Mouse (Mus musculus) MEL (cell line): ENCODE results near the gene Hspa1a. TPM values are rescaled to one million over a fixed set of nuclear protein-coding genes. Genes with fewer than 3 reads are reported as not detected.

Source experiments
- DNase-seq: peaks from one replicate; pipeline ENCODE4 v3.0.0; 2011; ENCODE audit warnings: low read depth, low spot score
- H3K27ac ChIP-seq: 2 replicates; pipeline ENCODE4 v1.5.1; 2012; ENCODE audit warnings: low read depth, mild to moderate bottlenecking, control low read depth, low read length, moderate library complexity; ENCODE audit not compliant: control insufficient read depth
- H3K27me3 ChIP-seq, 2 experiments: fragments of 150-350 bp in 1 of 2; sonication (generic) in 1 of 2; 2 replicates each; pipeline ENCODE4 v1.6.1; 2012; ENCODE audit warnings: low read length in 2 of 2, mild to moderate bottlenecking in 2 of 2, improper control_type of control experiment in 1 of 2, moderate library complexity in 1 of 2; ENCODE audit not compliant: insufficient read depth in 2 of 2, control insufficient read depth in 1 of 2
- H3K36me3 ChIP-seq, 2 experiments: 2 replicates each; pipeline ENCODE4 v1.6.1; 2012 to 2014; ENCODE audit warnings: low read length in 2 of 2, improper control_type of control experiment in 1 of 2, inconsistent platforms in 1 of 2, mild to moderate bottlenecking in 1 of 2; ENCODE audit not compliant: insufficient read depth in 2 of 2, control insufficient read depth in 1 of 2
- H3K4me1 ChIP-seq, 2 experiments: fragments of 150-350 bp in 1 of 2; sonication (generic) in 1 of 2; 2 replicates each; pipeline ENCODE4 v1.6.1; 2012; ENCODE audit warnings: low read length in 2 of 2, improper control_type of control experiment in 1 of 2, mild to moderate bottlenecking in 1 of 2; ENCODE audit not compliant: insufficient read depth in 2 of 2, control insufficient read depth in 1 of 2
- H3K4me3 ChIP-seq, 2 experiments: fragments of 150-350 bp in 1 of 2; sonication (generic) in 1 of 2; 2 replicates each; pipeline ENCODE4 v1.5.1; 2012; ENCODE audit warnings: low read depth in 2 of 2, low read length in 2 of 2, mild to moderate bottlenecking in 2 of 2, moderate library complexity in 2 of 2, control low read depth in 1 of 2, improper control_type of control experiment in 1 of 2; ENCODE audit not compliant: control insufficient read depth in 1 of 2, insufficient read depth in 1 of 2
- H3K79me2 ChIP-seq: 2 replicates; pipeline ENCODE4 v1.6.1; 2012; ENCODE audit warnings: mild to moderate bottlenecking, low read length, moderate library complexity; ENCODE audit not compliant: control insufficient read depth, poor library complexity, insufficient read depth
- H3K9ac ChIP-seq: 2 replicates; pipeline ENCODE4 v1.6.1; 2012; ENCODE audit warnings: low read depth, mild to moderate bottlenecking, control low read depth, low read length, moderate library complexity; ENCODE audit not compliant: control insufficient read depth, poor library complexity, severe bottlenecking
- H3K9me3 ChIP-seq: fragments of 150-350 bp; sonication (generic); replicated peaks from 2 replicates; pipeline ENCODE4 v1.6.1; 2012; ENCODE audit warnings: mild to moderate bottlenecking, low read length, improper control_type of control experiment, moderate library complexity; ENCODE audit not compliant: insufficient read depth
- CHD1 ChIP-seq: IDR thresholded peaks from 2 replicates; pipeline ENCODE4 v1.6.1; 2012; ENCODE audit warnings: low read depth, mild to moderate bottlenecking, inconsistent platforms, low read length, improper control_type of control experiment
- CHD2 ChIP-seq: IDR thresholded peaks from 2 replicates; pipeline ENCODE4 v1.6.1; 2011; ENCODE audit warnings: low read length, improper control_type of control experiment
- CTCF ChIP-seq, 3 experiments: IDR thresholded peaks in 2 of 3; conservative IDR thresholded peaks in 1 of 3; 2 replicates each; pipeline ENCODE4 v1.5.1; 2011 to 2012; ENCODE audit warnings: low read length in 3 of 3, low read depth in 2 of 3, mild to moderate bottlenecking in 2 of 3, improper control_type of control experiment in 1 of 3, inconsistent platforms in 1 of 3, mixed read lengths in 1 of 3, moderate library complexity in 1 of 3; ENCODE audit not compliant: control insufficient read depth in 1 of 3, insufficient read depth in 1 of 3, poor library complexity in 1 of 3, severe bottlenecking in 1 of 3
- E2F4 ChIP-seq: IDR thresholded peaks from 2 replicates; pipeline ENCODE4 v1.6.1; 2011; ENCODE audit warnings: low read depth, low read length, improper control_type of control experiment, borderline replicate concordance
- ELF1 ChIP-seq: IDR thresholded peaks from 2 replicates; pipeline ENCODE4 v1.6.1; 2014; ENCODE audit warnings: low read depth, mild to moderate bottlenecking, inconsistent platforms, low read length, improper control_type of control experiment, moderate library complexity
- ETS1 ChIP-seq: IDR thresholded peaks from 2 replicates; pipeline ENCODE4 v1.6.1; 2012; ENCODE audit warnings: low read depth, mild to moderate bottlenecking, inconsistent platforms, low read length, improper control_type of control experiment, moderate library complexity
- GATA1 ChIP-seq: IDR thresholded peaks from 2 replicates; pipeline ENCODE4 v1.6.1; 2011; ENCODE audit warnings: low read depth, low read length, improper control_type of control experiment
- HCFC1 ChIP-seq: IDR thresholded peaks from 2 replicates; pipeline ENCODE4 v1.6.1; 2012; ENCODE audit warnings: low read depth, mild to moderate bottlenecking, inconsistent platforms, low read length, improper control_type of control experiment, moderate library complexity
- JUND ChIP-seq: IDR thresholded peaks from 2 replicates; pipeline ENCODE4 v1.6.1; 2011; ENCODE audit warnings: low read depth, mild to moderate bottlenecking, improper control_type of control experiment, low read length
- MAX ChIP-seq: IDR thresholded peaks from 2 replicates; pipeline ENCODE4 v1.6.1; 2011; ENCODE audit warnings: low read length, improper control_type of control experiment
- MAZ ChIP-seq: IDR thresholded peaks from 2 replicates; pipeline ENCODE4 v1.6.1; 2012; ENCODE audit warnings: low read depth, mild to moderate bottlenecking, inconsistent platforms, low read length, improper control_type of control experiment
- MEF2A ChIP-seq: IDR thresholded peaks from 2 replicates; pipeline ENCODE4 v1.6.1; 2014; ENCODE audit warnings: low read depth, mild to moderate bottlenecking, inconsistent platforms, low read length, improper control_type of control experiment; ENCODE audit not compliant: poor library complexity, insufficient replicate concordance, severe bottlenecking; ENCODE audit errors: extremely low read depth
- MXI1 ChIP-seq: IDR thresholded peaks from 2 replicates; pipeline ENCODE4 v1.6.1; 2011; ENCODE audit warnings: mild to moderate bottlenecking, low read depth, low read length, improper control_type of control experiment
- MYC ChIP-seq: IDR thresholded peaks from 2 replicates; pipeline ENCODE4 v1.6.1; 2011; ENCODE audit warnings: low read depth, mild to moderate bottlenecking, low read length, improper control_type of control experiment, moderate library complexity
- NELFE ChIP-seq: IDR thresholded peaks from 2 replicates; pipeline ENCODE4 v1.6.1; 2011; ENCODE audit warnings: low read depth, low read length, improper control_type of control experiment
- NRF1 ChIP-seq: IDR thresholded peaks from 2 replicates; pipeline ENCODE4 v1.6.1; 2014; ENCODE audit warnings: low read depth, mild to moderate bottlenecking, inconsistent platforms, low read length, improper control_type of control experiment, moderate library complexity; ENCODE audit not compliant: poor library complexity, insufficient read depth, severe bottlenecking
- POLR2A ChIP-seq, 2 experiments: IDR thresholded peaks; 2 replicates each; pipeline ENCODE4 v1.6.1; 2011 to 2012; ENCODE audit warnings: low read length in 2 of 2, mild to moderate bottlenecking in 2 of 2, control low read depth in 1 of 2, improper control_type of control experiment in 1 of 2, low read depth in 1 of 2, moderate library complexity in 1 of 2; ENCODE audit not compliant: control insufficient read depth in 1 of 2, insufficient read depth in 1 of 2, poor library complexity in 1 of 2
- POLR2AphosphoS2 ChIP-seq: IDR thresholded peaks from 2 replicates; pipeline ENCODE4 v1.6.1; 2011; ENCODE audit warnings: low read length, improper control_type of control experiment
- POLR2AphosphoS5 ChIP-seq: IDR thresholded peaks from 2 replicates; pipeline ENCODE4 v1.6.1; 2012; ENCODE audit warnings: low read depth, borderline replicate concordance, mild to moderate bottlenecking, inconsistent platforms, low read length, moderate library complexity, mixed read lengths
- RAD21 ChIP-seq: IDR thresholded peaks from 2 replicates; pipeline ENCODE4 v1.6.1; 2011; ENCODE audit warnings: mild to moderate bottlenecking, low read depth, low read length, improper control_type of control experiment
- SIN3A ChIP-seq: IDR thresholded peaks from 2 replicates; pipeline ENCODE4 v1.6.1; 2012; ENCODE audit warnings: low read length, improper control_type of control experiment, inconsistent platforms
- TAL1 ChIP-seq: IDR thresholded peaks from 2 replicates; pipeline ENCODE4 v1.6.1; 2012; ENCODE audit warnings: mild to moderate bottlenecking, inconsistent platforms, low read length, moderate library complexity, mixed read lengths
- TBP ChIP-seq: IDR thresholded peaks from 2 replicates; pipeline ENCODE4 v1.8.0; 2011; ENCODE audit warnings: low read depth, low read length, improper control_type of control experiment
- TCF12 ChIP-seq: IDR thresholded peaks from 2 replicates; pipeline ENCODE4 v1.6.1; 2014; ENCODE audit warnings: low read depth, mild to moderate bottlenecking, inconsistent platforms, low read length, improper control_type of control experiment, moderate library complexity
- USF1 ChIP-seq: IDR thresholded peaks from 2 replicates; pipeline ENCODE4 v1.6.1; 2014; ENCODE audit warnings: low read depth, mild to moderate bottlenecking, inconsistent platforms, low read length, improper control_type of control experiment, moderate library complexity
- ZC3H11A ChIP-seq: IDR thresholded peaks from 2 replicates; pipeline ENCODE4 v1.6.1; 2012; ENCODE audit warnings: low read depth, mild to moderate bottlenecking, inconsistent platforms, low read length, improper control_type of control experiment
- ZMIZ1 ChIP-seq: IDR thresholded peaks from 2 replicates; pipeline ENCODE4 v1.6.1; 2012; ENCODE audit warnings: low read depth, mild to moderate bottlenecking, inconsistent platforms, low read length, improper control_type of control experiment, moderate library complexity
- polyA plus RNA-seq, 2 experiments: library from polyadenylated mRNA; stranded (reverse) in 1 of 2; unstranded in 1 of 2; fragments of >175 nt in 1 of 2; fragments of >200 nt in 1 of 2; gene quantifications; 2 replicates each; pipeline versions ENCODE4 v1.2.1 to v1.2.4; 2012; ENCODE audit warnings: low replicate concordance in 2 of 2, low read depth in 1 of 2; ENCODE audit not compliant: insufficient read length in 2 of 2, insufficient read depth in 1 of 2, missing spikeins in 1 of 2
- total RNA-seq: library from RNA; depleted of rRNA; stranded (reverse); fragments of 300-350 nt; gene quantifications from 2 replicates; pipeline ENCODE4 v1.2.3, GENCODE M21; 2012

Gene Hspa1a
- total and polyA plus RNA-seq, 3 experiments, result not detected

GRCm38 (mm10) chr17:34944362-34944761 lies 27.6 kb downstream of the Hspa1a start:
- Histone ChIP-seq H3K9me3 (no peaks in the 10 kb centered on the region), H3K4me1 (peaks cover 2 to 10% of the 10 kb centered on the region in 2 experiments), H3K27me3 (no peaks in the 10 kb centered on the region), H3K9ac (no peak overlapping the region), H3K79me2 (no peaks in the 10 kb centered on the region), H3K36me3 (peaks cover 0 to 13% of the 10 kb centered on the region in 2 experiments; a peak in 2 of 4 replicates), H3K27ac (no peak overlapping the region), H3K4me3 (no peak overlapping the region)
- TF ChIP-seq ZC3H11A (no peak), POLR2A (IDR thresholded peaks at IDR 0.05; ENCODE audit: control insufficient read depth in 1 of 2, insufficient read depth in 1 of 2, low read depth in 1 of 2, low read length in 2 of 2, poor library complexity in 1 of 2) (no peak), MAZ (no peak), JUND (no peak), CHD2 (no peak), HCFC1 (no peak), MYC (no peak), TBP (no peak), ETS1 (no peak), TCF12 (no peak), ELF1 (no peak), MEF2A (no peak), E2F4 (no peak), SIN3A (no peak), ZMIZ1 (no peak), RAD21 (no peak), NELFE (no peak), MXI1 (no peak)
- no peak for DNase-seq

- peaks cover 0 to 13% of the 10 kb centered on the region in 2 experiments; a peak in 2 of 4 replicates for H3K36me3 ChIP-seq
- H3K9me3 ChIP-seq, result no peaks in the 10 kb centered on the region
- H3K27me3 ChIP-seq, result no peaks in the 10 kb centered on the region
- TF ChIP-seq MXI1 (no peak), GATA1 (no peak), POLR2A (IDR thresholded peaks at IDR 0.05; ENCODE audit: control insufficient read depth in 1 of 2, insufficient read depth in 1 of 2, low read depth in 1 of 2, low read length in 2 of 2, poor library complexity in 1 of 2) (no peak), POLR2AphosphoS2 (no peak), TAL1 (no peak), MEF2A (no peak), JUND (no peak), POLR2AphosphoS5 (no peak), MYC (no peak), NRF1 (no peak), MAX (no peak), E2F4 (no peak), CHD1 (no peak), CHD2 (no peak), HCFC1 (no peak), USF1 (no peak), RAD21 (no peak), CTCF (IDR thresholded peaks at IDR 0.05 in 2 of 3, conservative IDR thresholded peaks at IDR 0.05 in 1 of 3; ENCODE audit: control insufficient read depth in 1 of 3, insufficient read depth in 1 of 3, low read depth in 2 of 3, low read length in 3 of 3, poor library complexity in 1 of 3, severe bottlenecking in 1 of 3) (no peak)
- no peak overlapping the region for H3K4me3 ChIP-seq
- DNase-seq, result no peak
- H3K9ac ChIP-seq, result no peak overlapping the region
- no peak overlapping the region for H3K27ac ChIP-seq
- H3K4me1 ChIP-seq, result peaks cover 2 to 10% of the 10 kb centered on the region in 2 experiments
- H3K79me2 ChIP-seq, result no peaks in the 10 kb centered on the region
These were observed 28.7 kb downstream of the Hspa1a start for GRCm38 (mm10) chr17:34943128-34943815.
